ENCODE assay signal across 8 mouse cellular contexts in the genomic region with DNA sequence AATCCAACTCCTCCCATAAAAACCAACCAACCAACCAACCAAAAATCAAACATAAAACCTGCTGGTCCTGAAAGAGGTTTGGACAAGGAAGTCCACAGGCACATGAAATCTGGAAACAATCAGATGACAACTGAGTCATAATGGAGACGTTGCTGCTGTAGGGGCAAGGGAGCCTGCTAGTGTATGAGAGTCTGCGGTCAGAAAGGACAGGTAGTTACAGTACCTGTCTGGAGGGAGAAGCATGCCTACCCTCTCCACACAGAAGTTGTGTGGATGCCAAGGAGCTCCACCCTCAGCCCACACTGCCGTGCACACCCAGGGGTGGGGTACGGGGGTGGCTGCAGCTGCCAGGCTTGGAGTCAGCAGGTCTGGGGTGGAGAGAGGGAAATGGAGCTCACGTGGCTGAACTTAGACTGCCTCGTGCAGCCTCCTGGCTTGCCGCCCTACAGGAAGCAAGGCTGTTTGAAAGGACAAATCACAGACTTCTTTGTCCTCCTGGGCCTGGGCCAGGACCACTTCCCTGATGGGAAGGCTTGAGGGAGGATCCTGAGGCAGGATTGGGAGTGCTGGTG. TPM values are rescaled to one million over a fixed set of nuclear protein-coding genes. Genes with fewer than 3 reads are reported as not detected.
DNase-seq lines count a peak whose midpoint lies in the region; ATAC-seq and TF ChIP-seq lines count a peak whose summit lies in the region.

No protein-coding gene starts in this region.

- H3K27me3 ChIP-seq in erythroblast, embryonic 14.5 days (ENCODE audit: control insufficient read depth), result no peaks in the 10 kb centered on the region
- H3K27me3 ChIP-seq in heart, postnatal 0 days (ENCODE audit: control insufficient read depth, insufficient read depth, low read length), result no peaks in the 10 kb centered on the region
- no peaks in the 10 kb centered on the region for H3K27me3 ChIP-seq in liver, embryonic 16.5 days (ENCODE audit: control insufficient read depth, insufficient read depth, low read depth, low read length)

- H3K9me3 ChIP-seq in erythroblast, embryonic 14.5 days (ENCODE audit: control insufficient read depth, low read length), result no peaks in the 10 kb centered on the region; the same call in 1 of the 2 replicates
- H3K9me3 ChIP-seq in heart, postnatal 0 days (replicated peaks; ENCODE audit: control insufficient read depth, low read length), result no peaks in the 10 kb centered on the region
- no peaks in the 10 kb centered on the region for H3K9me3 ChIP-seq in liver, embryonic 16.5 days (replicated peaks; ENCODE audit: control insufficient read depth, low read length)

- 12% methylated on average over 7 of the region's 7 CpGs for WGBS in heart, postnatal 0 days
- 30% methylated on average over 7 of the region's 7 CpGs for WGBS in liver, embryonic 16.5 days (ENCODE audit: insufficient replicate concordance)

- peak; percentile 91 for ATAC-seq in heart, postnatal 0 days (ENCODE audit: insufficient read depth, low read depth)
- ATAC-seq in liver, embryonic 16.5 days (ENCODE audit: low read depth), result peak; percentile 59

- peaks cover 90% of the 10 kb centered on the region for H3K4me1 ChIP-seq in erythroblast, embryonic 14.5 days (ENCODE audit: control insufficient read depth)
- peaks cover 18% of the 10 kb centered on the region for H3K4me1 ChIP-seq in heart, postnatal 0 days (ENCODE audit: control insufficient read depth, insufficient read depth)
- peaks cover 66% of the 10 kb centered on the region for H3K4me1 ChIP-seq in liver, embryonic 16.5 days (ENCODE audit: control insufficient read depth, low read depth, low read length)

- peak overlapping the region; percentile 77 for H3K27ac ChIP-seq in heart, postnatal 0 days (ENCODE audit: low read depth)
- peak overlapping the region; percentile 95 for H3K27ac ChIP-seq in liver, embryonic 16.5 days (ENCODE audit: low read length)

- TF ChIP-seq CTCF in heart, postnatal 0 days (IDR thresholded peaks at IDR 0.05; ENCODE audit: low read depth), result no peak

- TF ChIP-seq EP300 in heart, postnatal 0 days (IDR thresholded peaks at IDR 0.05; ENCODE audit: low read depth), result peak; percentile 97

- peaks cover 58% of the 10 kb centered on the region for H3K36me3 ChIP-seq in erythroblast, embryonic 14.5 days (ENCODE audit: control insufficient read depth)
- H3K36me3 ChIP-seq in heart, postnatal 0 days (replicated peaks; ENCODE audit: control insufficient read depth, insufficient read depth, low read length), result 0 out of 2 replicates have a peak, but pooled peaks cover 2% of the 10 kb centered on the region
- peaks cover 7% of the 10 kb centered on the region for H3K36me3 ChIP-seq in liver, embryonic 16.5 days (ENCODE audit: control insufficient read depth, insufficient read depth)

- DNase-seq in 416B (ENCODE audit: low read depth) (peak; percentile 49), ZHBTc4 (ENCODE audit: low read depth, low spot score) (peak; percentile 71)
- DNase-seq in heart, postnatal 0 days (ENCODE audit: low spot score), result peak; percentile 97
- peak; percentile 70 to 80 for DNase-seq in layer of hippocampus, adult 18-20 months (ENCODE audit: low spot score in 2 of 2)
- peak; percentile 79 for DNase-seq in right cerebral cortex, postnatal 14 days
- peak; percentile 92 to 96 for DNase-seq in urinary bladder, postnatal 4 days (ENCODE audit: low spot score in 2 of 2)

- H3K4me3 ChIP-seq in erythroblast, embryonic 14.5 days (replicated peaks), result peak overlapping the region; percentile 25
- no peak overlapping the region for H3K4me3 ChIP-seq in heart, postnatal 0 days (ENCODE audit: low read depth, low read length)
- no peak overlapping the region for H3K4me3 ChIP-seq in liver, embryonic 16.5 days (ENCODE audit: low read depth, low read length)

- peak overlapping the region; percentile 22; the same call in 1 of the 2 replicates for H3K4me2 ChIP-seq in heart, postnatal 0 days (ENCODE audit: low read depth, low read length)
- peak overlapping the region; percentile 42 for H3K4me2 ChIP-seq in liver, embryonic 16.5 days (ENCODE audit: low read depth, low read length)

- no peak overlapping the region for H3K9ac ChIP-seq in heart, postnatal 0 days (replicated peaks; ENCODE audit: low read depth, low read length)
- H3K9ac ChIP-seq in liver, embryonic 16.5 days (ENCODE audit: low read depth, low read length), result peak overlapping the region; percentile 49

RNA-seq across cellular contexts. Expression of a gene that starts 2.4 kb away (rescaled TPM):
- 3.0 and 3.9 TPM in 2 replicates for polyA plus RNA-seq in erythroblast, embryonic 14.5 days (2012)
- 95.1 and 107 TPM in 2 replicates for total RNA-seq in heart, postnatal 0 days (2014; rRNA removed; ENCODE audit: low replicate concordance)
- polyA plus RNA-seq in heart, postnatal 0 days (2015; fragmentation: Nextera tagmentation; extraction: Ambion mirVana), result 63.6 and 65.5 TPM in 2 replicates
- total RNA-seq in layer of hippocampus, adult 18-20 months (2021), result 10 to 100 TPM; 22.1 to 24.4 TPM
- polyA plus RNA-seq in liver, embryonic 16.5 days (2015; fragmentation: Nextera tagmentation; extraction: Ambion mirVana), result 16.4 and 18.4 TPM in 2 replicates

RNA-seq across cellular contexts. Expression of a gene that starts 17.4 kb away (rescaled TPM):
- 1.6 and 2.1 TPM in 2 replicates for polyA plus RNA-seq in erythroblast, embryonic 14.5 days (2012)
- total RNA-seq in heart, postnatal 0 days (2014; rRNA removed; ENCODE audit: low replicate concordance), result 5.2 and 5.9 TPM in 2 replicates
- 0.97 and 1.2 TPM in 2 replicates for polyA plus RNA-seq in heart, postnatal 0 days (2015; fragmentation: Nextera tagmentation; extraction: Ambion mirVana)
- 1 to 10 TPM; 7.2 to 9.0 TPM for total RNA-seq in layer of hippocampus, adult 18-20 months (2021)
- 1.1 and 1.2 TPM in 2 replicates for polyA plus RNA-seq in liver, embryonic 16.5 days (2015; fragmentation: Nextera tagmentation; extraction: Ambion mirVana)

RNA-seq across cellular contexts. Expression of a gene that starts 17.7 kb away (rescaled TPM):
- polyA plus RNA-seq in erythroblast, embryonic 14.5 days (2012), result 52.6 and 58.1 TPM in 2 replicates
- 15.3 and 31.9 TPM in 2 replicates for total RNA-seq in heart, postnatal 0 days (2014; rRNA removed; ENCODE audit: low replicate concordance)
- polyA plus RNA-seq in heart, postnatal 0 days (2015; fragmentation: Nextera tagmentation; extraction: Ambion mirVana), result 12.1 and 15.0 TPM in 2 replicates
- total RNA-seq in layer of hippocampus, adult 18-20 months (2021), result 10 to 100 TPM; 15.5 to 15.9 TPM
- 255 and 284 TPM in 2 replicates for polyA plus RNA-seq in liver, embryonic 16.5 days (2015; fragmentation: Nextera tagmentation; extraction: Ambion mirVana)

RNA-seq across cellular contexts. Expression of a gene that starts 24.6 kb away (rescaled TPM):
- 27.7 and 31.8 TPM in 2 replicates for polyA plus RNA-seq in erythroblast, embryonic 14.5 days (2012)
- total RNA-seq in heart, postnatal 0 days (2014; rRNA removed; ENCODE audit: low replicate concordance), result 62.9 and 84.8 TPM in 2 replicates
- 7.1 and 7.8 TPM in 2 replicates for polyA plus RNA-seq in heart, postnatal 0 days (2015; fragmentation: Nextera tagmentation; extraction: Ambion mirVana)
- 10 to 100 TPM; 70.4 to 73.5 TPM for total RNA-seq in layer of hippocampus, adult 18-20 months (2021)
- polyA plus RNA-seq in liver, embryonic 16.5 days (2015; fragmentation: Nextera tagmentation; extraction: Ambion mirVana), result 3.0 and 3.2 TPM in 2 replicates

RNA-seq across cellular contexts. Expression of a gene that starts 29.4 kb away (rescaled TPM):
- 3.2 and 4.8 TPM in 2 replicates for polyA plus RNA-seq in erythroblast, embryonic 14.5 days (2012)
- 32.5 and 38.0 TPM in 2 replicates for total RNA-seq in heart, postnatal 0 days (2014; rRNA removed; ENCODE audit: low replicate concordance)
- polyA plus RNA-seq in heart, postnatal 0 days (2015; fragmentation: Nextera tagmentation; extraction: Ambion mirVana), result 27.4 and 27.8 TPM in 2 replicates
- 1 to 10 TPM; 7.6 to 9.4 TPM for total RNA-seq in layer of hippocampus, adult 18-20 months (2021)
- polyA plus RNA-seq in liver, embryonic 16.5 days (2015; fragmentation: Nextera tagmentation; extraction: Ambion mirVana), result 29.1 and 32.0 TPM in 2 replicates
